Mouse (Mus musculus) erythroblast, embryonic 14.5 days (primary cell): ENCODE measurements around the gene S100a5.

ENCODE experiments used
- GATA1 ChIP-seq: IDR thresholded peaks from 2 replicates; pipeline ENCODE4 v1.6.1; 2012; ENCODE audit warnings: low read length, inconsistent platforms, mixed read lengths
- TAL1 ChIP-seq: IDR thresholded peaks from 3 replicates; pipeline ENCODE4 v1.6.1; 2012; ENCODE audit warnings: low read length, inconsistent platforms, mixed read lengths

DNA sequence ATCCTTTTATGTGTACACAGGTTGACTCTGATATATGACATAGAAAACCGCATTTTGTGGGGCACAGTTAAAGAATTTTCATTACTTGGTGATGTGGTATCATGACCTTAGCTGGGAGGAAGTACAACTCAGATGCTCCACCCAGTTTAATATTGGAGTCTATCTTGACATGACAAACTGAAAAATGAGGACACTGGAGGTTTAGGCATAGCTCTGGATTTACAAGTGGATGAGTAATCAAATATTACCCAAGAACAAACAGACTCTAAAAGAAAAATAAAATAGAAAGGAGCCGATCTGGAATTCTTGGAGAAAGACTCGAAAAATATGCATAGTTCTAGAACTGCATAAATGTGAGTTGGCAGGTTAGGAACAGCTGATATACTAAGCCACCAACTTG is 33.0 kb upstream of the S100a5 start:
- TF ChIP-seq TAL1 (no peak), GATA1 (no peak)
